Mouse (Mus musculus) MEL (cell line): ENCODE measurements around the gene Rsl1d1.

Source experiments
- MAX ChIP-seq: IDR thresholded peaks from 2 replicates; pipeline ENCODE4 v1.6.1; 2011; ENCODE audit warnings: low read length, improper control_type of control experiment
- POLR2AphosphoS2 ChIP-seq: IDR thresholded peaks from 2 replicates; pipeline ENCODE4 v1.6.1; 2011; ENCODE audit warnings: low read length, improper control_type of control experiment
- SIN3A ChIP-seq: IDR thresholded peaks from 2 replicates; pipeline ENCODE4 v1.6.1; 2012; ENCODE audit warnings: low read length, improper control_type of control experiment, inconsistent platforms
- UBTF ChIP-seq: IDR thresholded peaks from 2 replicates; pipeline ENCODE4 v1.6.1; 2012; ENCODE audit warnings: low read depth, mild to moderate bottlenecking, inconsistent platforms, low read length, improper control_type of control experiment, moderate library complexity, borderline replicate concordance; ENCODE audit not compliant: insufficient read depth

DNA sequence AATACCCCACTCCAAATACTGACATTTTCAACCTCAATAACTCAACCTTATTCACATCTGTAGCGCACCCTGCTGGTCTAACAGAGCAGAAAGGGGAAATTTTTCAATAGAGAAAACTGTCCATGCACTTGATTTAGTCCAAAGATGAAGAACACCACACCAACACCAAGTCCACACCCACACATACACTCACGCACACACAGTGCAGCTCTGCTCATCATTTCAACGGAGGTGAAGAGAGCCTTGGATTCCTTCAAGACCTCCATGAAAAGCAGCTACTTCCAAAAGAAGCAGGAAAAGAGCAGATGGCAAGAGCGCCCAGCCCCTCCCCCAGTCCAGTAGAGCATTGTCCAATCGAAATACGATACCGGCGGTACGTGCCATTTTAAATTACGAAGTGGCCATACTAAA, 28.5 kb downstream of the Rsl1d1 start:
- TF ChIP-seq SIN3A (0 out of 2 replicates have a peak, but pooled peaks have one; percentile 50), UBTF (no peak), MAX (no peak), POLR2AphosphoS2 (no peak)
